Mouse (Mus musculus) hindbrain, embryonic 13.5 days (tissue): Measurements from ENCODE around the gene Mrpl33. TPM values are rescaled to one million over a fixed set of nuclear protein-coding genes. Genes with fewer than 3 reads are reported as not detected.
A peak's percentile ranks its signal among the peaks of the same experiment; 100 is the strongest.

Experiments
- ATAC-seq: fragments of 200-750 bp; cut with Nextera tagmentation; 2 replicates; pipeline ENCODE4 v1.8.0; 2017; ENCODE audit warnings: moderate TSS enrichment; ENCODE audit not compliant: low FRiP score
- H3K27ac ChIP-seq: fragments of 300-500 bp; sonication (generic); 2 replicates; pipeline ENCODE4 v1.5.1; 2015; ENCODE audit warnings: inconsistent platforms, mild to moderate bottlenecking, moderate library complexity
- H3K27me3 ChIP-seq: fragments of 300-500 bp; sonication (generic); 2 replicates; pipeline ENCODE4 v1.6.1; 2015; ENCODE audit warnings: mild to moderate bottlenecking, inconsistent platforms
- H3K36me3 ChIP-seq: fragments of 300-500 bp; sonication (generic); 2 replicates; pipeline ENCODE4 v1.6.1; 2015; ENCODE audit warnings: mild to moderate bottlenecking, inconsistent platforms
- H3K4me1 ChIP-seq: fragments of 300-500 bp; sonication (generic); replicated peaks from 2 replicates; pipeline ENCODE4 v1.6.1; 2015; ENCODE audit warnings: inconsistent platforms
- H3K4me2 ChIP-seq: fragments of 300-500 bp; sonication (generic); 2 replicates; pipeline ENCODE4 v1.6.1; 2015; ENCODE audit warnings: inconsistent platforms, mild to moderate bottlenecking, moderate library complexity
- H3K4me3 ChIP-seq: fragments of 300-500 bp; sonication (generic); 2 replicates; pipeline ENCODE4 v1.5.1; 2015; ENCODE audit warnings: mild to moderate bottlenecking, inconsistent platforms
- H3K9ac ChIP-seq: fragments of 300-500 bp; sonication (generic); 2 replicates; pipeline ENCODE4 v1.6.1; 2015; ENCODE audit warnings: mild to moderate bottlenecking, inconsistent platforms
- H3K9me3 ChIP-seq: fragments of 300-500 bp; sonication (generic); 2 replicates; pipeline ENCODE4 v1.6.1; 2016; ENCODE audit warnings: inconsistent platforms
- WGBS: fragments of 180-500 bp; shearing (Covaris S2); methylation state at CpG from one replicate; pipeline ENCODE4 v1.1.7; 2015; 5-methylcytosine and 5-hydroxymethylcytosine counted together
- polyA plus RNA-seq: library from polyadenylated mRNA; unstranded; fragments of >200 nt; fragmentation: Nextera tagmentation; extraction: Ambion mirVana; gene quantifications from 2 replicates; pipeline ENCODE4 v1.2.1, GENCODE M21; 2015

Gene Mrpl33
- polyA plus RNA-seq, 1 experiment from 2014 or later = 197 TPM

DNA sequence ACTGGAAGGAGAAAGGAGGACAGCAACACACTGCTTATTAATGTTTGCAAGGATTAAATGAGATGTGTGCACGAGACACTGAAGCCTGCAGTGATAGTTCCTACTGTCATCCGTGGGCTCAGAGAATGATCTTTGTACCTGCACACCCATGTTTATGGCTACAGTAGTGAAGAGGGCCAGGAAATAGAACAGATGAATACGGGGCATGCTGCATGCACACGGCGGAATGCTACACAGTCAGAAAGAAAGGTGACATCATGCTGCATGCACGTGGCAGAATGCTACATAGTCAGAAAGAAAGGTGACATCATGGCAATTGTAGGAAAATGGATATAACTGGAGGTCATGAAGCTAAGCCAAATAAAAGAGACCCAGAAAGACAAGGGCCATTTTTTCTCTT lies 49.8 kb downstream of the Mrpl33 start:
- Histone ChIP-seq H3K27ac (no peak overlapping the region), H3K4me2 (no peak overlapping the region), H3K36me3 (0 out of 2 replicates have a peak, but pooled peaks cover under 1% of the 10 kb centered on the region), H3K9ac (no peak overlapping the region), H3K27me3 (no peaks in the 10 kb centered on the region), H3K4me1 (no peaks in the 10 kb centered on the region), H3K9me3 (no peaks in the 10 kb centered on the region), H3K4me3 (no peak overlapping the region)
- WGBS = 92% methylated on average over 6 of the region's 6 CpGs
- ATAC-seq = no peak

GRCm38 (mm10) chr5:31647327-31647726 lies 50.6 kb downstream of the Mrpl33 start:
- Histone ChIP-seq H3K4me3 (no peak overlapping the region), H3K9me3 (no peaks in the 10 kb centered on the region), H3K36me3 (no peaks in the 10 kb centered on the region), H3K4me2 (no peak overlapping the region), H3K9ac (no peak overlapping the region), H3K27ac (no peak overlapping the region), H3K4me1 (no peaks in the 10 kb centered on the region), H3K27me3 (no peaks in the 10 kb centered on the region)
- no peak for ATAC-seq
- WGBS = 84% methylated on average over 2 of the region's 2 CpGs

- H3K36me3 ChIP-seq = no peaks in the 10 kb centered on the region
- H3K4me2 ChIP-seq = no peak overlapping the region
- H3K9me3 ChIP-seq = peaks cover 3% of the 10 kb centered on the region; the same call in 1 of the 2 replicates
- H3K27ac ChIP-seq = no peak overlapping the region
- no peak overlapping the region for H3K4me3 ChIP-seq
- no peaks in the 10 kb centered on the region for H3K4me1 ChIP-seq
- 93% methylated on average over 2 of the region's 2 CpGs for WGBS
- no peak for ATAC-seq
- H3K27me3 ChIP-seq = no peaks in the 10 kb centered on the region
- H3K9ac ChIP-seq = no peak overlapping the region
Measured at GRCm38 (mm10) chr5:31650518-31651288, 54.0 kb downstream of the Mrpl33 start.

DNA sequence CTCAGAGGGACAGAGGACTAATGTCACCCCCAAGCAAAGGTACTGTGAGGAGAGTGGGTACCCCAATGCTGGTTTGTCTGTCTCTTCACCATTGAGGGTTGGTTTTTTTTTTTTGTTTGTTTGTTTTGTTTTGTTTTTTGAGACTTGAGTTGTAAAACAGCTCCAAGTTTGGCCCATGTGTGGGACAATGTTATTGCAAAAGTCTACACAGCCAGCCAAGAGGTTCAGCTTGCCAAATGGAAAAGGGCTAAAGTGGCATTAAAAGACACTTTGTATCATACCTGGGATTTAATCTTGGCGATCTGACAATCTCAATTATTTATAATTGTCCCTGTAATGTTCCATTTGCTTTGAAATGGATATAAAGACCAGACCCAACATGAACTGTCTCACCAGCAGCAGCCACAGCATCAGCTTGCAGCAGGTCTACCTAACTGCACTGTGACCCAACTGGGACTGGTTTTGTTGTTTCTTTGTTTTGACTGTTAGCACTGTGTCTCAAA lies 59.0 kb downstream of the Mrpl33 start:
- no peak overlapping the region for H3K9ac ChIP-seq
- no peaks in the 10 kb centered on the region for H3K4me1 ChIP-seq
- no peak overlapping the region for H3K27ac ChIP-seq
- peaks cover 3% of the 10 kb centered on the region; the same call in 1 of the 2 replicates for H3K9me3 ChIP-seq
- 97% methylated on average over 1 of the region's 1 CpGs for WGBS
- H3K4me3 ChIP-seq = no peak overlapping the region
- peaks cover 3% of the 10 kb centered on the region; the same call in 1 of the 2 replicates for H3K36me3 ChIP-seq
- ATAC-seq = no peak
- H3K4me2 ChIP-seq = no peak overlapping the region
- H3K27me3 ChIP-seq = no peaks in the 10 kb centered on the region

GRCm38 (mm10) chr5:31666176-31666575 lies 69.4 kb downstream of the Mrpl33 start:
- H3K9me3 ChIP-seq = no peaks in the 10 kb centered on the region
- no peaks in the 10 kb centered on the region for H3K36me3 ChIP-seq
- 0 out of 2 replicates have a peak, but pooled peaks cover 8% of the 10 kb centered on the region for H3K4me1 ChIP-seq
- no peak overlapping the region for H3K4me2 ChIP-seq
- ATAC-seq = no peak
- WGBS = 50% methylated on average over 1 of the region's 1 CpGs
- H3K27ac ChIP-seq = no peak overlapping the region
- no peaks in the 10 kb centered on the region for H3K27me3 ChIP-seq
- no peak overlapping the region for H3K4me3 ChIP-seq
- H3K9ac ChIP-seq = no peak overlapping the region

DNA sequence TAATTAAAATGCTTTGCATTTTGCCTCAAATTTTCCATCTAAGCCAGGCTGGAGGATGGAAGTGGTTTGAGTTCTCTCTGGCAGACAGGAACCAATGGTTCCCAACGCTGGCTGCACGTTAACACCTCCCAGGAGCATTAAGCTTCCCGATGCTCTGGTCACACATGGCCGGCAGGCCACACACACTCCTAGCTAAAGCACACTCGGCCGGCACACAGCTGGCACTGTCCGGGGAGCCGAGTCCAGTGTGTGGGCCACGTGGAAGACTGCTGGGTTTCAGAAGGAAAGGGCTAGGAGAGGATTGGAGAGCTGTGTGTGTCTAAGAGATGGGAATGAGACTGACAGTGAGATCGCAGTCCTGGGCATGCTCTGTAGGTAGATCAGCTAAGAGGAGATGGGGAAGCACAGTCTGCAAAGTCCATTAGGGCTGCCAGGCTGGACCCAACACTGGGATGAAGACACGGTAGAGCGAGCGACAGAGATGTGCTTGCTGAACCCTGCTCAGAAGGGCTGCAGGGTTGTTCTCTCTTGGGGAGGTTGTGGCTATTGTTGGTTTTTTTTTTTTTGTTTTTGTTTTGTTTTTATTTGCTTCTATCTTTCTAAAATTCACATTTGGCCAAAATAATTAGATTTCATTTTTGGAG lies 71.7 kb downstream of the Mrpl33 start:
- 83% methylated on average over 13 of the region's 13 CpGs for WGBS
- Histone ChIP-seq H3K27me3 (no peaks in the 10 kb centered on the region), H3K9me3 (no peaks in the 10 kb centered on the region), H3K27ac (no peak overlapping the region), H3K4me1 (0 out of 2 replicates have a peak, but pooled peaks cover 8% of the 10 kb centered on the region), H3K9ac (0 out of 2 replicates have a peak overlapping the region, but pooled peaks have one; percentile 13), H3K4me2 (no peak overlapping the region), H3K4me3 (no peak overlapping the region), H3K36me3 (no peaks in the 10 kb centered on the region)
- no peak for ATAC-seq

GRCm38 (mm10) chr5:31669984-31670383 lies 73.2 kb downstream of the Mrpl33 start:
- ATAC-seq = no peak
- WGBS = 77% methylated on average over 5 of the region's 5 CpGs
- 0 out of 2 replicates have a peak, but pooled peaks cover 8% of the 10 kb centered on the region for H3K4me1 ChIP-seq
- H3K27me3 ChIP-seq = no peaks in the 10 kb centered on the region
- no peaks in the 10 kb centered on the region for H3K9me3 ChIP-seq
- no peak overlapping the region for H3K9ac ChIP-seq
- no peak overlapping the region for H3K27ac ChIP-seq
- no peaks in the 10 kb centered on the region for H3K36me3 ChIP-seq
- H3K4me3 ChIP-seq = no peak overlapping the region
- no peak overlapping the region for H3K4me2 ChIP-seq

- H3K4me3 ChIP-seq = no peak overlapping the region
- no peaks in the 10 kb centered on the region for H3K27me3 ChIP-seq
- no peaks in the 10 kb centered on the region for H3K9me3 ChIP-seq
- H3K9ac ChIP-seq = no peak overlapping the region
- H3K4me1 ChIP-seq = 0 out of 2 replicates have a peak, but pooled peaks cover 7% of the 10 kb centered on the region
- H3K4me2 ChIP-seq = no peak overlapping the region
- ATAC-seq = no peak
- 66% methylated on average over 2 of the region's 2 CpGs for WGBS
- H3K36me3 ChIP-seq = no peaks in the 10 kb centered on the region
- no peak overlapping the region for H3K27ac ChIP-seq
Measured at GRCm38 (mm10) chr5:31671137-31671536, 74.4 kb downstream of the Mrpl33 start.

DNA sequence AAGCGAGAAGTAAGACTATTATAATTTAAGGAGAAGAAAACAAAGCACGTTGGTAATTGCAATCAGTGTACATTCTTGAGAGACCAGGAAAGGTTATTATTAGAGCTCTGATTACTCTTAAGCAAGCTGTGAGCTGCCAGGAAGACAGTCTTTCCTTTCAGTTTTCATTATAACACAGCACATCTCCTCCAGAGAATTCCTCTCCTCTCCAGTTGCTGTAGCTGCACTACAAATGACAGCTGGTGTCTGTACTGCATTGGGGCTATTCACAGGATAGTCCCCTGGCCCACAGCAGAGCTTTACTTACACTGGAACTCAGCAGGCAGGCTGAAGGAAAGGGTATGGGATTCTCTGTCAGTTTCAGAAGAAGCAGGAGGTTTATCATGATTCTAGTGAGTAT lies 76.7 kb downstream of the Mrpl33 start:
- Histone ChIP-seq H3K27me3 (no peaks in the 10 kb centered on the region), H3K4me2 (no peak overlapping the region), H3K9me3 (no peaks in the 10 kb centered on the region), H3K4me1 (0 out of 2 replicates have a peak, but pooled peaks cover 5% of the 10 kb centered on the region), H3K9ac (no peak overlapping the region), H3K27ac (no peak overlapping the region), H3K4me3 (no peak overlapping the region), H3K36me3 (no peaks in the 10 kb centered on the region)
- WGBS = 83% methylated on average over 2 of the region's 2 CpGs
- no peak for ATAC-seq

GRCm38 (mm10) chr5:31678000-31678399 lies 81.3 kb downstream of the Mrpl33 start:
- no peak overlapping the region for H3K4me3 ChIP-seq
- no peaks in the 10 kb centered on the region for H3K36me3 ChIP-seq
- H3K4me1 ChIP-seq = no peaks in the 10 kb centered on the region
- WGBS = 85% methylated on average over 1 of the region's 1 CpGs
- no peaks in the 10 kb centered on the region for H3K27me3 ChIP-seq
- no peaks in the 10 kb centered on the region for H3K9me3 ChIP-seq
- no peak overlapping the region for H3K9ac ChIP-seq
- ATAC-seq = no peak
- H3K4me2 ChIP-seq = no peak overlapping the region
- H3K27ac ChIP-seq = no peak overlapping the region

GRCm38 (mm10) chr5:31680183-31680582 lies 83.4 kb downstream of the Mrpl33 start:
- no peaks in the 10 kb centered on the region for H3K27me3 ChIP-seq
- no peaks in the 10 kb centered on the region for H3K4me1 ChIP-seq
- no peak overlapping the region for H3K4me2 ChIP-seq
- ATAC-seq = no peak
- no peak overlapping the region for H3K9ac ChIP-seq
- no peak overlapping the region for H3K4me3 ChIP-seq
- H3K9me3 ChIP-seq = no peaks in the 10 kb centered on the region
- H3K36me3 ChIP-seq = no peaks in the 10 kb centered on the region
- H3K27ac ChIP-seq = no peak overlapping the region
- WGBS = 85% methylated on average over 4 of the region's 4 CpGs

GRCm38 (mm10) chr5:31682305-31682704 lies 85.6 kb downstream of the Mrpl33 start:
- no peaks in the 10 kb centered on the region for H3K27me3 ChIP-seq
- H3K9ac ChIP-seq = no peak overlapping the region
- H3K4me1 ChIP-seq = no peaks in the 10 kb centered on the region
- no peaks in the 10 kb centered on the region for H3K9me3 ChIP-seq
- no peak overlapping the region for H3K4me2 ChIP-seq
- H3K27ac ChIP-seq = no peak overlapping the region
- H3K36me3 ChIP-seq = no peaks in the 10 kb centered on the region
- H3K4me3 ChIP-seq = no peak overlapping the region
- 92% methylated on average over 1 of the region's 1 CpGs for WGBS
- no peak for ATAC-seq
